Mouse (Mus musculus): Measurements from ENCODE around the gene Ewsr1. TPM values are rescaled to one million over a fixed set of nuclear protein-coding genes. Genes with fewer than 3 reads are reported as not detected.

The Ewsr1 gene
- total RNA-seq, 2 experiments from 2014 or later, result 540 to 724 TPM

DNA sequence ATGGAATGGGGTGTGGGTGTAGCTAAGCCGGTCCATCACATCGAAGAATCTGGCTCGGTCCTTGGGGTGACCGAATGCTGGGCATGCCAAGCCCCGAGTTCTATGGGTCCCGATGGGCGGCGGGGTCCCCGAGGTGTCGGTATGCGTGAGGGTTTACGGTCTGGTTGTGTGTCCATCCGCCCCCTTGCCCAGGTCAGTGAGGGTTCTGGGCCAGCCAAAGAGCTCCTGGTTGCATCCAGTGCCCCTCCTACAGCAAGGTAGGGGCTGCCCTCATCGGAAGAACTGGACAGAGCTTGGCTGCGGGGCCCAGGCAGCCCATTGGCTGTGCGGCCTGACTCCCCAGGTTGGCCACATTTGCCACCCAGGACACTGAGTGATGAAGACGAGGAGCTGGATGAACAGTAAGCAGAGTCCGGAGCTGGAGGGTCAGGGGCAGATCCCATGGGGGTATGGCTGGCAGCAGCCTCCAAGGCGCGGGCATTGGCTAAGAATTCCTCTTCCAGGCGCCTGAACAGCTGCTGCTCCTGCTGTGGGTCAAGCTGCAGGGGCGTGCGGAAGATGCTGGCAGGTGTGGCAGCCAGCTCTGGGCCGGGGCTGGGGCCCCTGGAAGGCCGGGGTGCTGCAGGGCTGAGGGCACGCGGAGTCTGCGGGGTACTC is 38.2 kb downstream of the Ewsr1 start:
- ATAC-seq (replicated peaks; ENCODE audit: low FRiP score, low TSS enrichment, poor library complexity, severe bottlenecking), result no peak

- ATAC-seq (replicated peaks; ENCODE audit: low FRiP score, low TSS enrichment, poor library complexity, severe bottlenecking), result peak; percentile 23; the same call in 1 of the 2 replicates
Measured at GRCm38 (mm10) chr11:5059704-5060156, 39.3 kb downstream of the Ewsr1 start.

GRCm38 (mm10) chr11:5059230-5059629 is 39.8 kb downstream of the Ewsr1 start:
- no peak for ATAC-seq (replicated peaks; ENCODE audit: low FRiP score, low TSS enrichment, poor library complexity, severe bottlenecking)

- ATAC-seq (replicated peaks; ENCODE audit: low FRiP score, low TSS enrichment, poor library complexity, severe bottlenecking), result no peak
Measured at GRCm38 (mm10) chr11:5058783-5059182, 40.3 kb downstream of the Ewsr1 start.

DNA sequence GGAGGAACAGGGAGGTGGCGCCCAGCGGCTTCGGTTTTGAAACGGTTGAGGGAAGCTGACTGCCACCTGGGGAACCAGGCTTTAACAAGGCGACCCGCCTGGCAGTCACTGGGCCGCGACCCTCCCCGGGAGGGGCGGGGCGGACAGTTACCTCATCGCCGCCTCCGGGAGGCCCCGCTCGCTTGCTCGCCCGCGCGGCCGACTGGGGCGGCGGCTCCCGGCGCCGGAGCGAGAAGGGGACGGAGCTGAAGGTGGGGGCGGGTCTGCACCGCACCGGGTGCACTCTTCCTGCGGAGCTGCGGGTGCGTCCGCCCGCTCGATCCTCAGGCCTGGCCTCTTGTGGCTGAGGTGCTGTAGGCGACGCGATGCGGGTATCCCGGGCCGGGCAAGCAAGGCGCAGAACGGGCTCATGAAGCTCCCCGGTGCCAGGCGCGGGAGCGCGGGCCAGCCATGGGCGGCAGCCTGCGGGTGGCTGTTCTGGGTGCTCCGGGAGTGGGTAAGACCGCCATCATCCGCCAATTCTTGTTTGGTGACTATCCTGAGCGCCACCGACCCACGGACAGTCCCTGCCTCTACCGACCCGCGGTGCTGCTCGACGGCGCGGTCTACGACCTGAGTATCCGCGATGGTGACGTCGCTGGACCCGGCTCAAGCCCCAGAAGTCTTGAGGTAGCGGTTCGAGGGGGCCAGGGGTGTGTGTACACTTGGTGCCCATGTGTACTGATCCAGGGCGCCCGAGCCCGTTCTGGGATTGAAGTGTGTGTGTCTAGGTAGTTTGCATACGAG is 41.0 kb downstream of the Ewsr1 start, which contains the start of gene Rasl10a:
Gene Rasl10a (plus strand): TSS at position 273 of the 786 bp plus-strand sequence.
- no peak for ATAC-seq (replicated peaks; ENCODE audit: low FRiP score, low TSS enrichment, poor library complexity, severe bottlenecking)

GRCm38 (mm10) chr11:5057541-5057855 is 41.6 kb downstream of the Ewsr1 start:
- no peak for ATAC-seq (replicated peaks; ENCODE audit: low FRiP score, low TSS enrichment, poor library complexity, severe bottlenecking)

DNA sequence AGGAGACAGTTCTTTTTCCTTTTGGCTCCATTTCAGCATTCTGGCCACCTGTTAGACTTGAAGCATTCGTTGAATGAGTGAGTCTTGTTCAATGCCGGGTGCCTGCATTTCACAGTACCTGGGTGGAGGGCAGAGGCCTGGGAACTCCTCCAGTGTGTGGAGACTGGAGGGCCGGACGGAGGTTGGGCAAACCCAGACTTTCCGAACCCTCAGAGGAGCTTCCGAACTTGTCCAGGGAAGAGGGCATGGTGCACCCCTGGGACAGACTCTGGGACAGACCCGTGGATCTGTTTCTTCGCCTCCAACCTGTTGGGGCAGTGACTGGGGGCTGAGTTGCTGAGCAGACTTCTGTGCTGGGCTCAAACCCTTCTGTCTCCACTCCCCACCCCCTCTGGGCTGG is 42.0 kb downstream of the Ewsr1 start:
- no peak for ATAC-seq (replicated peaks; ENCODE audit: low FRiP score, low TSS enrichment, poor library complexity, severe bottlenecking)

DNA sequence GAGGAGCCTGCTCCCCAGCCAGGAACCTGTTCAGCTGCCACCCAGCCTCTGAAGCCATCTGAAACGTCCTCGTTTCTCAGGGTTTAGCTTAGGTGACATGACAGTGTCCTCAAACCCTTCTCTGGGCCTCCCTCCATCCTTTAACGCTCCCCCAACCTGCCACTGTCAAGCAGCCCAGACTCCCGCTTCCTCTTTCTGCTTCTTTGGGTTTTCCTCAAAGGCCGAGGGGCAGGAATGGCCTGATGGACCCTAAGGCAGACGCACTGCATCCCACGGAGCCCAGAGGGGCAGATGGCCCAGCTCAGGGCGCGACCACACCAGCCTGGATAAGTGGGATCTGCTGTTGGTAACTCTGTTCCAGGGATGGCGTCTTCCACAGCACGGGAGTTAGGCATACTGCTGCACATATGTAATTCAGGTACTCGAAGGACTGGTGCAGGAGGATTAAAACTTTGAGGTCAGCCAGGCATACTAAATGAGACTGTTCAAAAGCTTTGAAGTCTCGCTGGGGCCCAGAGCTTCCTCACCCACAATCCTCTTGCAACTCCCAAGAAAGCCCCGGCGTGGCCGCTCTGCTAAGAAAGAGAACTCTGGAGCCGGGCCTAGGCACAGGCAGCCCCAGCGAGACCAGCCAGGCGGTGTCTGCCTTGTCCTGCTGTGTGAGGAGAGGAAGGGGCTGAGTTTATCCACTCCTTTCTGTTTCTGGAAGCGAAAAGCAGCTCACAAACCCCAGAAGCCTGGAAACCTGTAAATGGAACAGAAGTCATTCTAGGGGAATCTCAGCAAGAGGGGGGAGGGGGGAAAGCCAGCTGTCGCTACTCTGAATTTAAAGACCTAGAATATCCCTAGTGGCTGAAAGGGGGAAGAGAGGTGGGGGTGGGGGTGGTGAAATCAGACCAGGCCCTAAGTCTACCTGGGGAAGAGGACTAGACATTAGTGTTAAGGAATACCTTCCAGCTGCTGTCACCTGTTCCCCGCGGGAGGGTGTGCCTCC is 42.8 kb downstream of the Ewsr1 start:
- ATAC-seq (replicated peaks; ENCODE audit: low FRiP score, low TSS enrichment, poor library complexity, severe bottlenecking), result no peak

GRCm38 (mm10) chr11:5054874-5055273 is 44.2 kb downstream of the Ewsr1 start:
- ATAC-seq (replicated peaks; ENCODE audit: low FRiP score, low TSS enrichment, poor library complexity, severe bottlenecking), result no peak

GRCm38 (mm10) chr11:5054151-5054550 is 44.9 kb downstream of the Ewsr1 start:
- ATAC-seq (replicated peaks; ENCODE audit: low FRiP score, low TSS enrichment, poor library complexity, severe bottlenecking), result no peak

DNA sequence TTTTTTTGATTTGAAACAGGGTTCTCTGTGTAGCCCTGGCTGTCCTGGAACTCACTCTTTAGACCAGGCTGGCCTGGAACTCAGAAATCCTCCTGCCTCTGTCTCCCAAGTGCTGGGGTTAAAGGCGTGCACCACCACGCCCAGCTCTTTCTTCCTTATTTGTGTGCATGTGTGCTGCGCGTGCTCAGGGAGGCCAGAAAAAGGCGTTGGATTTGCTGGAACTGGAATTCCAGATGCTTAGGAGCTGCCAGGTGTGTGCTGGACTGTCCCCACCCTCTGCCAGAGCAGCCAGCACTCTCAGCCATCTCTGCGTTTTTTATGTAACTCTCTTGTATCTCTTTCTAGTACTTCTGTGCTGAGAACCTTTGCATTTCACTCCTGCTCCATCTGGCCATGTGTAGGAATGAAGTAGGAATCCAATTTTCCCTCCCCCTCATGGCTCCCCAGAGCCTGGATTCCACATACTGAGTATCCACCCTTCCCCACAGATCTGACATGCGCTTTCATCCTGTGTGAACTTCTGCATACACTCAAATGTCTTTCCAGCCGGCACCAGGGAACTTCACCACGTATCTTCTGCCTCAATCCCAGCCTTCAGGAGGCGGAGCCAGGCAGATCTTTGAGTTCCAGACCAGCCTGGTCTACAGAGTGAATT is 46.7 kb downstream of the Ewsr1 start:
- ATAC-seq (replicated peaks; ENCODE audit: low FRiP score, low TSS enrichment, poor library complexity, severe bottlenecking), result no peak

- no peak for ATAC-seq (replicated peaks; ENCODE audit: low FRiP score, low TSS enrichment, poor library complexity, severe bottlenecking)
Measured at GRCm38 (mm10) chr11:5051629-5052028, 47.4 kb downstream of the Ewsr1 start.

GRCm38 (mm10) chr11:5046321-5046926 is 52.6 kb downstream of the Ewsr1 start:
- no peak for ATAC-seq (replicated peaks; ENCODE audit: low FRiP score, low TSS enrichment, poor library complexity, severe bottlenecking)

GRCm38 (mm10) chr11:5042645-5043381 is 56.3 kb downstream of the Ewsr1 start:
- no peak for ATAC-seq (replicated peaks; ENCODE audit: low FRiP score, low TSS enrichment, poor library complexity, severe bottlenecking)

GRCm38 (mm10) chr11:5041144-5041780 is 57.8 kb downstream of the Ewsr1 start:
- ATAC-seq (replicated peaks; ENCODE audit: low FRiP score, low TSS enrichment, poor library complexity, severe bottlenecking), result no peak

GRCm38 (mm10) chr11:5040585-5040984 is 58.5 kb downstream of the Ewsr1 start:
- no peak for ATAC-seq (replicated peaks; ENCODE audit: low FRiP score, low TSS enrichment, poor library complexity, severe bottlenecking)

DNA sequence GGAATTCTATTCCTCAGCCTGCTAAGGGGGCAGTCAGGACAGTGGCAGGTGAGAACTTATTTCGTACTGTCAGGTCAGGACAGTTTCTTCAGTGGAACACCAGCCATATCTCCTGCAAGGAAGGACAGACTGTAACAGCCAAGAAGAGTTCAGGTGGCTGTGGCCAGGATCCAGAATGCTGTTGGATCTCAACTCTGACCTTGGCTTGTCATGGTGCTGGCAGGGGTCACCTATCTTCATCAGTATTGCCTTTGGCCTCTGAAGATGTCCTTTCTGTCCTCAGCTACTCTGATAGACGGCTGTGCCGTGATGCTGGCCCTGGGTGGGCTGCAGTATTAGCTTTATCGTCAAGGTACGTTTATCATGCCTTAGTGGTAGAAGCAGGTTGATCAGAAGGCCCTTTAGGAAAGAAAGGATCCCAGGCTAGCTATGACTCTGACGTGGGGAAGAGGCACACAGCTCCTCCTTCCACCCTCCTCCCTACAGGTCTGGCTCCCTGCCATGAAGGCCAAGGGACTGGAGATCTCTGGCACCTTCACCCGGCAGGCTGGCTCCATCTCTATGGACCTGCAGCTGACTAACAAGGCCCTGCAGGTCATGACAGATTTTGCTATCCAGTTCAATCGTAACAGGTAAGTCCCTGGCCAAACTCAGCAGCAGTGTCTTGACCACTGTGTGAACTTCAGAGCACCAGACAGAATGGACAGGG is 61.8 kb downstream of the Ewsr1 start:
- ATAC-seq (replicated peaks; ENCODE audit: low FRiP score, low TSS enrichment, poor library complexity, severe bottlenecking), result no peak

Measured in megakaryocyte-erythroid progenitor cell, adult 5-6 weeks (primary cell).